Mouse (Mus musculus) adrenal gland, postnatal 10 days (tissue): ENCODE results near the gene Gucd1. TPM values are rescaled to one million over a fixed set of nuclear protein-coding genes. Genes with fewer than 3 reads are reported as not detected.
A peak's percentile ranks its signal among the peaks of the same experiment; 100 is the strongest.
"Not testable (repeated sequence)": the region's sequence is repeated elsewhere in the genome, so short reads cannot be mapped to it uniquely, and the experiment has no call there.

Source experiments
- DNase-seq: peaks from one replicate; pipeline ENCODE4 v3.0.0; 2021; ENCODE audit warnings: mixed read lengths
- total RNA-seq, 2 experiments: library from RNA; stranded (reverse); gene quantifications; 2 replicates each; pipeline ENCODE4 v1.2.3; 2021

Gucd1 gene
- total RNA-seq, 2 experiments from 2014 or later, result 51.3 to 57.3 TPM

GRCm38 (mm10) chr10:75365231-75365633 lies 152.5 kb downstream of the Gucd1 start:
- no peak for DNase-seq

DNA sequence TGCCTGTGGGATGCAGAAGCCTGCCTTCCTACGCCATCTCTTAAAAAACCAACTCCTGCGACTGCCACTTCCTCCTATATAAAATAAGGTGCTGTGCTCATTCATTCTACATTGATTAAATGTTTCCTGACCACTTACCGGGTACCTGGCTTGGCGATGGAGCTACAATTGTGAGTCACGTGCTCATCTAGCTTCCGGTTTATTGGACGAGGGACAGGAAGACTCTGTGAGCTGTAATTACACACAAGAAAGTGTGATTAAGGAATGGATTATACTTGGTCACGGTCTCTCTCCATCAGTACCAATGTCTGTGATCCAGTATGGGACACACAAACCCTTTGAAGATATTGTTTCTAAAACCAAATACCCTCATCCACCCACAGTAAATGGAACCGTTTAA lies 153.0 kb downstream of the Gucd1 start:
- DNase-seq, result no peak

GRCm38 (mm10) chr10:75364214-75364690 lies 153.5 kb downstream of the Gucd1 start:
- peak; percentile 60 for DNase-seq

DNA sequence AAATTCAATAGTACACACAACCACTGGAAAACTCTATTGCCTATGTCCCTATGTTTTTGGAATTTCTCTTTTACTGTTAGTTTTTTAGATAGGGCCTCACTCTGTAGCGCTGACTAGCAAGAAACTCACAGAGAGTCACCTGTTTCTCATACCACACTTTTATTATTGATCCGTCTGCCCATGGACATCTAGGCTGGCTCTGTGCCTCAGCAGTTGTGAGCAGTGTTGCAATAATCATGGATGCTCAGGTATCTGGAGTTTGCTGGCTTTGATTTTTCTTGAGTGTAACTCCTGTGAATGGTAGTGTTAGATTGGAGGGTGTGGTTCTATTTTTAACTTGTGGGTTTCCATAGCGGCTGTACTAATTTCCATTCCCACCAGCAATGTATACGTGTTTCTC lies 162.4 kb downstream of the Gucd1 start:
- DNase-seq, result no peak

DNA sequence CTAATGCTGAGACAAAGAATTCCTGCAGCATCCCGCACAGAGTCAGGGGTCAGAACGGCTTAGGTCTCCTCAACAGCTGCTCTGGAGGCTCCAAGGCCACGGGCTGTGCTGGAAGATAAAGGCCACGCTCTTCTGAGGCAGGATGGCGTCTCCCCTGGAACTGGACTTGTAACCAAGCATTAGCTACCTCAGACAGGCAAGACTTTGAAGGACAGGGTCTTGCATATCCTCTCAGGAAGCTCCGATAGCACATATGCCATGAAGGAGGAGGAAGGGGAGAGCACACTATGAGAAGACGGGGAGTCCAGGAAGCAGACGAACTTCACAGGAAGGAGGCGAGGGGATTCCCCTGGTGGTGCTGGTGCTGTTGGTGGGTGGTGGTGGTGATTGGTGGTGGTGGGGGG lies 163.9 kb downstream of the Gucd1 start:
- not testable (repeated sequence) for DNase-seq

- no peak for DNase-seq
Measured at GRCm38 (mm10) chr10:75352541-75352940, 165.2 kb downstream of the Gucd1 start.

DNA sequence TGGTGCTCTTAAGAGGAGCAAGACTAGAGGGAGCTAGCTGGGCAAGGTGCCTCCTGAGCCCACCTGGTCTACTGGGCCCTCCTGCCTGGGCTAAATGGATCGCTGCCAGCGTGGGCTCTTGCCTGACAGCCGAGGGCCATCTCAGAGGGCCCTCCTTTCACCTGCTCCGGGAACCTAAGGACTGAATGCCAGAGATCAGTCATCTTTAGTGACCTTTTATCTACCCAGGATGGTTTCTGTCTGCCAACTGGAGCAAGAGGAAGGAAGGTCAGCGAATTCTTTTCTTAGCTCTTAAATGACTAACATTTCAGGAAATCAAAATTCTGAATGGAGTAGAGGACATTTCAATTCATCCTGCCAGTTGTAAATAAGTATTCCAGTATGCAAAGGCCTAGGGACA lies 167.2 kb downstream of the Gucd1 start:
- DNase-seq, result no peak

GRCm38 (mm10) chr10:75345265-75345664 lies 172.5 kb downstream of the Gucd1 start:
- DNase-seq, result no peak

- not testable (repeated sequence) for DNase-seq
Measured at GRCm38 (mm10) chr10:75344563-75344962, 173.2 kb downstream of the Gucd1 start.

- no peak for DNase-seq
Measured at GRCm38 (mm10) chr10:75341936-75342335, 175.8 kb downstream of the Gucd1 start.

DNA sequence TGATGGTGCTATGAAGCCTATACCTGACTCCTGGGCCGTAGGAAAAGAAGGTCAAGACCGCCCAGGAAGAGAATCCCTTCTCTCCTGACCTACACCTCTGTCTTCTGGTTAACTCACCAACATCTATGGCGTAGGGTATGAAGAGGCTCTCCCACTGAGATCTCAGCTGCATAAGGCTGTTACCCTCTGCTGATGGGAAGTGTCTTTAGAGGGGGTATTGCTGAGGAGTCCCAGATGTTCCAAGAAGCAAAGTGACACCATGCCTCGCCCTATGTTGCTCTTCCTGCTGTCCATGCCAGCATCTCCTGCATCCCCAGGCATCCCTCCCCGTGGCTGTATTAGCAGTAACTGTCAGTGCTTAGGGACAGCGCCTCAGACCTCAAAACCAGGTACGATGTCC lies 178.4 kb downstream of the Gucd1 start:
- no peak for DNase-seq

DNA sequence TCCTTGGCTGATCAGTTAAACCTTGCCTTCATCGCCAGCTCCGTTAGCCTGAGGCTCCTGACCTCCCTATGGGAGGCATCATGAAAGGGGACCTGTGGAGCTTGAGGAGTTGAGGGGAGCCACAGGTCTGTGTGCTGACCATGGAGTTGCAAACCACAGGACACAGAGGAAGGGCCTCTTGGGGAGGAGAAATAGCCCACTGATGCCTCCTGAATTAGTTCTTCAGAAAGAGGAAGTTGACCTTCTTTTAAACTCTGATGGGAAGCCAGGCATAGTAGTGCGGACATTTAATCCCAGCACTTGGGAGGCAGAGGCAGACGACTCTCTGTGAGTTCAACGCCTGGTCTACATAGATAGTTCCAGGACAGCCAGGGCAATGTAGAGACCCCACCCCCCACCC lies 178.9 kb downstream of the Gucd1 start:
- no peak for DNase-seq

DNA sequence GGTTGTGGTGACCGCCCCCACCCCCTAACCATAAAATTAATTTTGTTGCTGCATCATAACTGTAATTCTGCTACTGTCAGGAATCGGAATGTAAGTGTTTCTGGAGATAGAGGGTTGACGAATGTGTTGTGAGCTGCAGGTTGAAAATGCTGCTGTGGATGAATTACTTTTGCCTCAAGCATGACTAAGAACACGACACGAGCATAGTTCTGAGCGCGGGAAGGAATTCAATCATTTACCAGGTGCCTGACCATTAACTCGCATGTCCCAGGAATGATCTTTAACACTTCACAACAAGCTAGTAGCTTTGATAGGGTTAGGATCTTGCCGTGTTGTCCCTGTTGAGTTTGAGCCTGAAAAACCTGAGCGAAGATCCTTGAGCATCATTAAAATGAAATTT lies 180.5 kb downstream of the Gucd1 start:
- no peak for DNase-seq

DNA sequence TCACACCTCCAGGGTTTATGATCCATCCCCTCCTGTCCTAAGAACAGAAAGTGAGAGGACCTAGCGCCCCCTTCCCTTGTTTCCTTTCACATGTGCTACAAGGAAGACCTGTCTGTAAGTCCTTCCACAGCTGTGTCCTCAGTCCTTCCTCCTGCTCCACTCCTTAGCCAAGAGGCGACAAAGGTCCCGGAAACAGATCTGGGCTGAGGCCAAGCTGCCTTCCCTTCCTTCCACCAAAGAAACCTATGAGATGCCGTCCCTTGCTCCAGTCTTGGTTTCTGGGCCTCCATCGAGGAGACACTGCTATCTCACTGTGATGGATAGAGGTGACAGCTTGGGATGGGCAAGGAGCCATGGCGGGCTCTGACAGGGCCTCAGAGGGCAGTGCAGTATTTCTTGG lies 182.7 kb downstream of the Gucd1 start:
- DNase-seq, result no peak

DNA sequence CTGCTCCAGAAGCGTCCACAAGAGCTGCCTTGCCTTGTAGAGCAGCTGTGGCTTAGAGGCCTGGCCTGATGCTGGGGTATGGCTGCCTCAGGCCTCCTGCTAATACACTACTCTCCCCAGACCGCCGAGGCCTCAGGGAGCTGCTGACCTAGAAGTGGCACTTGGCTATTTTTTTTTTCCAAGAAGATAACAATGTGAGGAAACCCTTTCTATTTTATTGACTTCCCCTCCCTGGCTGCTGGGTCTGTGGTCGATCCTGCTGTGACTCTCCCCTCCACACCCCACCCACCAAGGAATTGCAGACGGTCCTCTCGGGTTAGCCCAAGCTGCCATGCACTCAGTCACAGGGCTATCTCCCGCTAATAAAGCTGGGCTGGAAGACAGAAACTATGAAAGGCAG lies 183.6 kb downstream of the Gucd1 start:
- DNase-seq, result no peak

DNA sequence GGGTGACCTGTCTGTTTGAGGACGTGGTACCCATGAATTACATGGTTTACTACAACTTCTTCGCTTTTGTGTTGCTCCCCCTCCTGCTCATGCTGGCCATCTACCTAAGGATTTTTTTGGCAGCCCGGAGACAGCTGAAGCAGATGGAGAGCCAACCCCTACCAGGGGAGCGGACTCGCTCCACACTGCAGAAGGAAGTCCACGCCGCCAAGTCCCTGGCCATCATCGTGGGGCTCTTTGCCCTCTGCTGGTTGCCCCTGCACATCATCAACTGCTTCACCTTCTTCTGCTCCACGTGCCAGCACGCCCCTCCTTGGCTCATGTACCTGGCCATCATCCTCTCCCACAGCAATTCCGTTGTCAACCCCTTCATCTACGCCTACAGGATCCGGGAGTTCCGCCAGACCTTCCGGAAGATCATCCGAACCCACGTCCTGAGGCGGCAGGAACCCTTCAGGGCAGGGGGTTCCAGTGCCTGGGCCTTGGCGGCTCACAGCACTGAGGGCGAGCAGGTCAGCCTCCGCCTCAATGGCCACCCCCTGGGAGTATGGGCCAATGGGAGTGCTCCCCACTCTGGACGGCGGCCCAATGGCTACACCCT lies 184.5 kb downstream of the Gucd1 start:
- DNase-seq, result no peak

DNA sequence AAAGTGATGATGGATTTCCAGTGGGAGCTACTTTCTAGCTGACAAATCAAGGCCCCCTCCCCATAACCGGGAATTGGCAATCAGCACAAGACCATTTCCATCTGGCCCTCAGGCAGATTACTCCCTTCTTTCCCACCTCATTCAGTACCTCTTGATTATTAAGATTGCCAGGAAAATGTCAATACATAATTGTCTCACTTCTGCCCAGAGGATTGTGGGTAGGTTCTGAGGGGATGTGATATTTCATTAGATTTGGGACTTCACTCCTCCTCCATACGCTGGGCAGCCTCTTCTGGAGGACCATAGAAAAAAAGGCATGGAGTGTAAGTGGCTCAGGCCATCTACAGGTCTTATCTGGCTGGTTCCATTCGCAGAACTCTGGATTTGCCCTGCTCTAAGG lies 185.5 kb downstream of the Gucd1 start:
- no peak for DNase-seq

GRCm38 (mm10) chr10:75328201-75328704 lies 189.5 kb downstream of the Gucd1 start:
- no peak for DNase-seq

DNA sequence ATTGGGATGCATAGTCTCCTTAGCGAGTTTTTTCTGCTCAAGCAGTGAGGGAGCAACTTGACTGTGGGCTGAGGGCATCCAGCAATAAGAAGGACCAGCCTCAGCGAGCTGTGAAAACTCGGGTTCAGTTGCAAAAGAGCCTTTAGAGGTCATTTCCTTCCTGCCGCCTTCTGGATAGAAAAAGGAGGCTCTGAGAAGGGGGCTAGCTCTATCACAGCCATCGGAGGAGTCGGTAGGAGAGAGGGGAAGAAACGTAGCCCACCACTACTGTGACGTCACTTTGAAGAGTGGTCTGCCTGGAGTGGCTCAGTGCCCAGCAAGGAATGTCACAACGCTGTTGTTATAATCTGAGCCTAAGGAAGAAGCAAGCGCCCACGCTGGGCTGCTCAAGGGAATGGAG lies 190.7 kb downstream of the Gucd1 start:
- DNase-seq, result no peak

- peak; percentile 70 for DNase-seq
Measured at GRCm38 (mm10) chr10:75326553-75326952, 191.2 kb downstream of the Gucd1 start.

DNA sequence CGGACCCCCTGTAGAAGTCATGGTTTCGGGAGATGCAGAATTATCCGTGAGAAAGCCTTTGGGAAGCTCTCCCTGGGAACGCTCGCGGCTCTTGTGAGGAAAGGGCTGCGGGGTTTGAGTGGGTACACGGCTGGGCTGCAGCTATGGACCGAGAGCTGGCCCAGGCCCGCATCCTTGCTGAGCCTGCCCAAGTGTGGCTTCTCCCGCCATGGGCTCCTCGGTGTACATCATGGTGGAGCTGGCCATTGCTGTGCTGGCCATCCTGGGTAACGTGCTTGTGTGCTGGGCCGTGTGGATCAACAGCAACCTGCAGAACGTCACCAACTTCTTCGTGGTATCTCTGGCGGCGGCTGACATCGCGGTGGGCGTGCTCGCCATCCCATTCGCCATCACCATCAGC lies 192.0 kb downstream of the Gucd1 start:
- DNase-seq, result no peak

- DNase-seq, result no peak
Measured at GRCm38 (mm10) chr10:75324391-75324790, 193.4 kb downstream of the Gucd1 start.

GRCm38 (mm10) chr10:75323986-75324385 lies 193.8 kb downstream of the Gucd1 start:
- DNase-seq, result no peak

DNA sequence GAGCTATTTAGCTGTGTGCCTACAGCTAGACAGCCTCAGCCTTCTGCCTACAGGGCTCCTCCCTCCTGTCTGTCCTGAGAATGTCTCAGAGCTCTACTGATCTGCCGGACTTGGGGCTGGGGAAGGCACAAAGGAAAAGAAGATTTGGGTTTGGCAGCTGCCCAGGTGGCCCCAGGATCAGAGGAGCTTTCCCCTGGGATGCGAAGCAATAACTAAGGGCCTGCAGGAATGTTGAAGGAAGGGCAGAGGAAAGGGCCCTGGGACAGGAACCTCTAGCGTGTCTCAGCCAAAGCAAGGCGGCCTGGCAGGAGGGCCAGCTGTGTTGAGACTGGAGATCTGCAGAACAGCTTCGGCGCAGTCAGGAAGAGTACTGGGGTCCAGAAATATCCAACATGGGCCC lies 194.8 kb downstream of the Gucd1 start:
- no peak for DNase-seq

DNA sequence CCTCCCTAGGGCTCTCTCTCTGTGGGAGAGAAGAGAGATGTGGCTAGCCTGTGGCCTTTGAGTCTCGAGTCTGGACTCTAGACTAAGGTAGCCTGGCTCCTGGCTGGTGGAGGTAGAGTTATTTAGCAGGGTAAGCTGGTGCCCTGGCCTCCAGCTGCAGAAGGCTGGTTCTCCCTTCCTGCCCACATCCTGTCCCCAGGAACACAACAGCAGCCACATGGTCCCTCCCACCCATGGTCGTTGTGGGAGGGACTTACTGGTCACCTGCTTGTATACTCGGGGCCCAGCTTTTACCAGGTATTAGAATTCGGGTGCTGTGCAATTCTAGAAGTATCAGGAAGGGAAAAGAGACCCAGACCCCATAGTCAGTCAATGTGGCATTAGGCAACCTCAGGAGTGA lies 197.5 kb downstream of the Gucd1 start:
- no peak for DNase-seq
